Mouse (Mus musculus): ENCODE measurements at regions not wholly inside any gene's neighbourhood (a gene's known extent, or its start where the extent isn't known, plus 50 kb on each side); places are given as distances from the start of the nearest gene placed in this dataset.
"Not testable (repeated sequence)": the region's sequence is repeated elsewhere in the genome, so short reads cannot be mapped to it uniquely, and the experiment has no call there.

GRCm38 (mm10) chr4:44424831-44425704 is 124.4 kb downstream of the Melk start:
- intact Hi-C loops (cut with DNase I) = no loop called here
- DNase-seq = no peak

GRCm38 (mm10) chr4:44434593-44434992 is 133.9 kb downstream of the Melk start:
- peak; percentile 14 to 32 for DNase-seq

GRCm38 (mm10) chr4:44445511-44445910 is 144.8 kb downstream of the Melk start:
- intact Hi-C loops (cut with DNase I) = no loop called here

More at GRCm38 (mm10) chr4:44434593-44434992, 133.9 kb downstream of the Melk start:
- intact Hi-C loops (cut with DNase I) = no loop called here

GRCm38 (mm10) chr4:44450881-44451532 is 150.3 kb downstream of the Melk start:
- DNase-seq = no peak
- intact Hi-C loops (cut with DNase I) = no loop called here

More at GRCm38 (mm10) chr4:44445511-44445910, 144.8 kb downstream of the Melk start:
- DNase-seq = no peak

- intact Hi-C loops (cut with DNase I) = no loop called here
- DNase-seq = no peak
Measured at GRCm38 (mm10) chr4:44452043-44452618, 151.5 kb downstream of the Melk start.

- DNase-seq = no peak
- intact Hi-C loops (cut with DNase I) = no loop called here
Measured at GRCm38 (mm10) chr4:44453552-44453951, 152.9 kb downstream of the Melk start.

GRCm38 (mm10) chr4:44455851-44456250 is 155.2 kb downstream of the Melk start:
- intact Hi-C loops (cut with DNase I) = no loop called here
- no peak for DNase-seq

GRCm38 (mm10) chr4:44473511-44473910 is 172.8 kb downstream of the Melk start:
- intact Hi-C loops (cut with DNase I); DNase-seq: not testable (repeated sequence)

Data from heart, postnatal 10 days (tissue).